Mouse (Mus musculus) forebrain, embryonic 12.5 days (tissue): ENCODE results near the gene Acbd6. TPM values are rescaled to one million over a fixed set of nuclear protein-coding genes. Genes with fewer than 3 reads are reported as not detected.

Experiments used
- ATAC-seq: fragments of 200-750 bp; cut with Nextera tagmentation; 2 replicates; pipeline ENCODE4 v1.8.0; 2017; ENCODE audit warnings: moderate TSS enrichment; ENCODE audit not compliant: low FRiP score
- H3K27ac ChIP-seq: fragments of 300-500 bp; sonication (generic); 2 replicates; pipeline ENCODE4 v1.5.1; 2016; ENCODE audit warnings: mild to moderate bottlenecking
- H3K27me3 ChIP-seq: fragments of 300-500 bp; sonication (generic); 2 replicates; pipeline ENCODE4 v1.6.1; 2016; ENCODE audit warnings: mild to moderate bottlenecking
- H3K36me3 ChIP-seq: fragments of 300-500 bp; sonication (generic); replicated peaks from 2 replicates; pipeline ENCODE4 v1.6.1; 2016; ENCODE audit warnings: mild to moderate bottlenecking
- H3K4me1 ChIP-seq: fragments of 300-500 bp; sonication (generic); 2 replicates; pipeline ENCODE4 v1.6.1; 2016
- H3K4me2 ChIP-seq: fragments of 300-500 bp; sonication (generic); 2 replicates; pipeline ENCODE4 v1.6.1; 2016; ENCODE audit warnings: mild to moderate bottlenecking, moderate library complexity
- H3K4me3 ChIP-seq: fragments of 300-500 bp; sonication (generic); replicated peaks from 2 replicates; pipeline ENCODE4 v1.5.1; 2016; ENCODE audit warnings: mild to moderate bottlenecking
- H3K9ac ChIP-seq: fragments of 300-500 bp; sonication (generic); 2 replicates; pipeline ENCODE4 v1.6.1; 2016; ENCODE audit warnings: mild to moderate bottlenecking
- H3K9me3 ChIP-seq: fragments of 300-500 bp; sonication (generic); 2 replicates; pipeline ENCODE4 v1.6.1; 2016
- WGBS: fragments of 180-500 bp; shearing (Covaris S2); methylation state at CpG from one replicate; pipeline ENCODE4 v1.1.7; 2016; 5-methylcytosine and 5-hydroxymethylcytosine counted together
- polyA plus RNA-seq: library from polyadenylated mRNA; unstranded; fragments of >200 nt; fragmentation: Nextera tagmentation; extraction: Ambion mirVana; gene quantifications from 2 replicates; pipeline ENCODE4 v1.2.1, GENCODE M21; 2016

Gene Acbd6
- polyA plus RNA-seq, 1 experiment from 2014 or later = 86.8 TPM

DNA sequence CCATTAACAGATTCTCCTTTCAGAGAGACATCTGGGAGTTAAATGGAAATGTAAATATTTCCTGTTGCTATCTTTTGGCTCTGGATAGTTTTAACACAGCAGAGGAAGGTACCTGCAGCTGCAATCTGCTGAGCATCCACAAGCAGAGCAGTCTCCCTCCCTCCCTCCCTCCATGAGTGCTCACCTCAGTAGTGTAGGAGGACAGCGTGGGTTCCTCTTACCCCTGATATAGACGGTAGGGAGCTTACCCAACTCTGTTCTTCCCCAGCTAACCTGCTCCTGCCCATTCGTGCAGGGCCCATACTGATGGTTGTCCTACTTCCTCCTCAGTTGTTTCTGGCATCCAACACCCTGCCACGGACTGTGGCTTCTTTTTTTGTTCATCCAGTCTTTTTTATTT, 50.6 kb downstream of the Acbd6 start:
- 67% methylated on average over 4 of the region's 4 CpGs for WGBS
- Histone ChIP-seq H3K27me3 (no peaks in the 10 kb centered on the region), H3K27ac (no peak overlapping the region)

GRCm38 (mm10) chr1:155614426-155614825, 56.5 kb downstream of the Acbd6 start:
- Histone ChIP-seq H3K4me3 (no peak overlapping the region), H3K9me3 (no peaks in the 10 kb centered on the region), H3K27ac (no peak overlapping the region), H3K36me3 (no peaks in the 10 kb centered on the region), H3K9ac (no peak overlapping the region), H3K4me2 (no peak overlapping the region), H3K4me1 (no peaks in the 10 kb centered on the region), H3K27me3 (no peaks in the 10 kb centered on the region)
- WGBS = 54% methylated on average over 2 of the region's 2 CpGs
- no peak for ATAC-seq

More for the DNA sequence above, 50.6 kb downstream of the Acbd6 start:
- no peak for ATAC-seq
- Histone ChIP-seq H3K4me2 (no peak overlapping the region), H3K9ac (no peak overlapping the region), H3K36me3 (no peaks in the 10 kb centered on the region), H3K9me3 (no peaks in the 10 kb centered on the region), H3K4me3 (no peak overlapping the region), H3K4me1 (peaks cover 19% of the 10 kb centered on the region)

GRCm38 (mm10) chr1:155621075-155621474, 63.2 kb downstream of the Acbd6 start:
- Histone ChIP-seq H3K4me3 (no peak overlapping the region), H3K36me3 (peaks cover 2% of the 10 kb centered on the region; the same call in 1 of the 2 replicates), H3K4me1 (no peaks in the 10 kb centered on the region), H3K4me2 (no peak overlapping the region), H3K9ac (no peak overlapping the region), H3K9me3 (no peaks in the 10 kb centered on the region), H3K27ac (no peak overlapping the region), H3K27me3 (no peaks in the 10 kb centered on the region)
- 85% methylated on average over 6 of the region's 6 CpGs for WGBS
- no peak for ATAC-seq

- WGBS = 90% methylated on average over 8 of the region's 8 CpGs
- H3K27ac ChIP-seq = no peak overlapping the region
- no peaks in the 10 kb centered on the region for H3K27me3 ChIP-seq
- H3K4me2 ChIP-seq = no peak overlapping the region
- ATAC-seq = no peak
- H3K36me3 ChIP-seq = peaks cover 2% of the 10 kb centered on the region; the same call in 1 of the 2 replicates
- no peak overlapping the region for H3K4me3 ChIP-seq
- no peak overlapping the region for H3K9ac ChIP-seq
- no peaks in the 10 kb centered on the region for H3K4me1 ChIP-seq
- H3K9me3 ChIP-seq = no peaks in the 10 kb centered on the region
These were observed 65.3 kb downstream of the Acbd6 start for GRCm38 (mm10) chr1:155623192-155623591.

DNA sequence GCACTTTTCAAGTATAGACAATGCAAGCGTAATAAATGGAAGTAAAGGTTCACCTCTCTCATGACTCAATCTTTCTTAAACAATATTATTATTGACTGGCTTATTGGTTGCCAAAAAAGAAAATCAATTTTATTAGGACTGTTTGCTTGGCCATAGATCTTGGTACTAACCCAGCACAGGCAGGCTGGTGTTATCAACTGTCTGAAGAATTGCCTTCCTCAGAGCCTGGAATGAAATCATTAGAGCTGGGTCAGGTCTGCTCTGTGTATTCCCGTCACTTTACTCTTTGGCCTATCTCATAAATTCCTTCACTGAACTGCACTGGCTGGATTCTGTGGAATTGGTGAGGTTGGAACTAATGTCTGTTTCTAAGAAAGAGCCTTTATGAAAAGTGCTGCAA, 69.8 kb downstream of the Acbd6 start:
- no peak for ATAC-seq

DNA sequence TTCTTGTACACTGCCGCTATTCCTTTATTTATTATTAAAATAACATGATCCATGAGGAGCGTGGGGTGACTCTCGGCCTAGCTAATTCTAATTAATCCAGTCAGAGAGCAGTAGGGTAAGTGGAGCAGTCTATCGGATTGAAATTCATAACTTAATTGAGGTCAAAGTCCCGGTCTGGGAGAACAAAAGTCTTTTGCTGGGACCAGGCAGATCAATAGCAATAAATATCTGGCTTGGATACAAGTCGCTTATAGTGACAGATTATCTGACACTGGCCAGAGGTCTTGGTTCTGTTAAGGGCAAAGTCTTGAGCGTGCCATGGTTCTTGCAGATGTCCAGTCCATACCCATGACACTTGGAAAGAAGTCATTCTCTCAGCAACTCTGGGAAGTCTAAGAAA, 78.7 kb downstream of the Acbd6 start:
- Histone ChIP-seq H3K4me3 (no peak overlapping the region), H3K4me1 (no peaks in the 10 kb centered on the region), H3K36me3 (no peaks in the 10 kb centered on the region), H3K9ac (no peak overlapping the region), H3K4me2 (no peak overlapping the region), H3K27me3 (no peaks in the 10 kb centered on the region), H3K9me3 (no peaks in the 10 kb centered on the region), H3K27ac (no peak overlapping the region)
- ATAC-seq = no peak
- WGBS = 84% methylated on average over 7 of the region's 7 CpGs

More for the DNA sequence above, 69.8 kb downstream of the Acbd6 start:
- H3K4me2 ChIP-seq = no peak overlapping the region
- H3K36me3 ChIP-seq = peaks cover 2% of the 10 kb centered on the region; the same call in 1 of the 2 replicates
- H3K4me3 ChIP-seq = no peak overlapping the region
- H3K9me3 ChIP-seq = no peaks in the 10 kb centered on the region
- no peaks in the 10 kb centered on the region for H3K4me1 ChIP-seq
- no peak overlapping the region for H3K27ac ChIP-seq
- no peak overlapping the region for H3K9ac ChIP-seq
- WGBS = 92% methylated on average over 2 of the region's 2 CpGs
- H3K27me3 ChIP-seq = no peaks in the 10 kb centered on the region

DNA sequence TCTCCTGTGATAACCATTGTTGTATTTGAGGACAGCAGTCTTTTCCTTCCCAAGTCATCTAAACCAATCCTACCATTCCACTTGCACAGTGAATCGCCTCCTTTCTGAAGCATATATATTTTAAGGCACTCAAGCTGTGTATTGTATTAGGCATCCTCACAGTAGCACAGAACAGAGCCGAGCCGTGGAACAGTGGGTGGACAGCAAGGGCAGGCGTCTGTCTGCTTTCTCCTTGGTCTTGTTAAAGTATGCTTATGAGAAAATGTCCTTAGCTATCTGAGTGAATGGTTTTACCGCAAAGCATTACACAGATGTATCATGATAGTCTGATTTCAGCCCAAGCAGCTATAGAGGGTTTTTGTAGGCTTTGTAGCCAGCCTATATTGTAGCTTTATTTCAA, 87.9 kb downstream of the Acbd6 start:
- Histone ChIP-seq H3K27me3 (no peaks in the 10 kb centered on the region), H3K4me1 (peaks cover 19% of the 10 kb centered on the region), H3K4me3 (no peak overlapping the region), H3K9me3 (no peaks in the 10 kb centered on the region), H3K9ac (no peak overlapping the region), H3K4me2 (no peak overlapping the region), H3K36me3 (no peaks in the 10 kb centered on the region), H3K27ac (no peak overlapping the region)
- 81% methylated on average over 5 of the region's 5 CpGs for WGBS
- no peak for ATAC-seq

DNA sequence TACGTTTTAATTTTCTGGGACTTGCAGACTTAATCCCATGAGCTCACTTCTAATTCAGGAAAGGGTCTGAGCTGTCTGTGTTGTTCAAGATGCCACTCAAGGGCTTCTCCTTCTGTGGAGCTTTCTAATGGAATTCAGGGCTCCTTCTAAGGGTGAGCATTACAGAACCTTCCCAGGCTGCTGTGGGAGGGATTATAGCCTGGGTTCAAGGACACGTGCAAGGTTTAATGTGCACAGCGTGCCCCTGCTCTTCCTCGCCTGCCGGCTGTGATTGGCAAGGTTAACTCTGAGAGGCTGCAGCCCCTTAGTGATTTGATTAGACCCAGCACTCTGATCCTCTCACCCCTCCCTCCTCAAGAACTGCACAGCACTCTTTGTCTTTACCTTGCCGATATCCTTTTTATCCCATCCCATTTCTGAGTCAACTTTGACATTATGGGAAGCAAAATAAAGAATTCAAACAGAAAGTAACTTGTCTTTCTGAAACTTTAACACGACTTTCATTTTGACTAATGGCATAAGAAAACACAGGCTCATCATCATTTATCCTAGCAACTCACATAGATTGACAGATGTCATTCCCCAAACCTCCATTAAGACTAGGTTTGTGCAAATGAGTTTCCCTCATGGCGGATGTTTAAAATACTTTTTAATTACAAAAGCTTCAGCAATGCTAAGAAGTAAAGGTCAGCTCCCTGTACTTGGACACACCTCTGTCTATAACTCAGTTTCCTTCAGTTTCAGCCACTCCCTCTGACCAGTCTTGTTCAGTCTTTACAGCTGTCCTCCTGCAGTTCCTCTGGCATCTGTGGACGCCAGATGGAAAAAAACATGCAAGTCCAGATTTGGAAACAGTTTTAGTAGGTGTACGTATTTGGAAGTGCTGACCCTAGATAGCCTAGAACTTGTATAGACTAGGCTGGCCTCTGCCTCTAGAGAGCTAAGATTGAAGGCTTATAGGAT, 88.7 kb downstream of the Acbd6 start:
- no peak overlapping the region for H3K4me3 ChIP-seq
- H3K9ac ChIP-seq = no peak overlapping the region
- 37% methylated on average over 10 of the region's 10 CpGs for WGBS
- no peak overlapping the region for H3K4me2 ChIP-seq
- H3K36me3 ChIP-seq = no peaks in the 10 kb centered on the region
- peak; percentile 58 for ATAC-seq
- H3K27ac ChIP-seq = no peak overlapping the region
- H3K27me3 ChIP-seq = no peaks in the 10 kb centered on the region
- no peaks in the 10 kb centered on the region for H3K9me3 ChIP-seq
- peaks cover 19% of the 10 kb centered on the region for H3K4me1 ChIP-seq

DNA sequence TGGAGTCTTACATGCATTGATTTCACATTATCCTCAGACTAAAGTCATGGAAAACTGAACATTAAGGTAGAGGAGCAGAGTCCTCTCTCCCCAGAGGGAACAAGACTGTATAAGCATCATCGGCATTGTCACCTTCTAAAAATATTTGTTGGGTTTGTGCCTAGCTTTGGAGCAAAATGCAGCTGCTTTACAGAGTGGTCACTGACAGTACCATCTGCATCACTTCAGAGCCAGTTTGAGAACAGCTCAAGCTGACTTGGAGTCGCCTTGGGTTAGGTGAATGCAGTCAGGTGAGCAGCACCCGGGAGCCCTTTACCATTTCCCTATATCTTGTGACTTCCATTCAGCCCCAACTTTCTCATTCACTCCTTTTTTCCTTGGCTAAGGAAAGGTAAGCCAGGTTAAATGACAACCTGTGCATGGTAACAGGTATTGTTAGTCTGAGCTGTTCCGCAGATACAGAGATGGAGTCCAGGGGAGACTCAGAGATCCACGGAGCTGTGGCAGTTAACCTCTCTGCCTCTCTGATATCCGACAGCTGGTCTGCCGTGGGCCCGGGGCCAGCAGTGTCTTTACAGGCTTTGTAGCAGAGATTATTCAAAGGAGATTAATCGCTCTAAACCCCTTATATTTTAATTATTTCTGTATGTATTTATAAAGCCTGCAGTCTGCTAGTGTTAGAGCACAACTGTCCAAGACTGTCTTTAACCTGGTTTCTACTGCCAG, 92.4 kb downstream of the Acbd6 start:
- no peak for ATAC-seq
- H3K4me2 ChIP-seq = no peak overlapping the region
- no peak overlapping the region for H3K27ac ChIP-seq
- H3K9ac ChIP-seq = no peak overlapping the region
- no peak overlapping the region for H3K4me3 ChIP-seq
- WGBS = 72% methylated on average over 9 of the region's 9 CpGs
- no peaks in the 10 kb centered on the region for H3K9me3 ChIP-seq
- H3K36me3 ChIP-seq = no peaks in the 10 kb centered on the region
- peaks cover 26% of the 10 kb centered on the region for H3K4me1 ChIP-seq
- no peaks in the 10 kb centered on the region for H3K27me3 ChIP-seq

DNA sequence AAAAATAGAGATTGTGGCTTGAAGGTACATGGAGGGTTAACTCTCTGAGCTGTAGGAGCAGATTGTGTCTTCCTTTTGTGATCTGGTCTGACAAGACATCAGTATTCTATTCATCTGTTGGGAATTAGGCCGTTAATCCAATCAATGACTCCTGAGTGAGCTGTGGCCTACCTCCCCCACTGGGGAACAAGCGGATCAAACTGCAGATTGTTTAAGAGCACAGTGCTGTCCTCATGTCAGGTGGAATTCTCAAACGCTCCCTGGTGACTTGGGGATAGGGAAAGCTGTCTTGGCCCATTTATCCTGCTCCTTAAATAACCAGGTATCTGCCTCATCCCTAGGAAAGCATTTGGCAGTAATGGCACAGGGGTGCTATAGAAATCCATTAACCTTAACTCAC, 97.0 kb downstream of the Acbd6 start:
- no peaks in the 10 kb centered on the region for H3K36me3 ChIP-seq
- H3K4me1 ChIP-seq = peaks cover 9% of the 10 kb centered on the region; the same call in 1 of the 2 replicates
- H3K9ac ChIP-seq = no peak overlapping the region
- no peak overlapping the region for H3K4me2 ChIP-seq
- no peak overlapping the region for H3K27ac ChIP-seq
- no peaks in the 10 kb centered on the region for H3K27me3 ChIP-seq
- H3K9me3 ChIP-seq = no peaks in the 10 kb centered on the region
- H3K4me3 ChIP-seq = no peak overlapping the region
- 4% methylated on average over 3 of the region's 3 CpGs for WGBS
- no peak for ATAC-seq

DNA sequence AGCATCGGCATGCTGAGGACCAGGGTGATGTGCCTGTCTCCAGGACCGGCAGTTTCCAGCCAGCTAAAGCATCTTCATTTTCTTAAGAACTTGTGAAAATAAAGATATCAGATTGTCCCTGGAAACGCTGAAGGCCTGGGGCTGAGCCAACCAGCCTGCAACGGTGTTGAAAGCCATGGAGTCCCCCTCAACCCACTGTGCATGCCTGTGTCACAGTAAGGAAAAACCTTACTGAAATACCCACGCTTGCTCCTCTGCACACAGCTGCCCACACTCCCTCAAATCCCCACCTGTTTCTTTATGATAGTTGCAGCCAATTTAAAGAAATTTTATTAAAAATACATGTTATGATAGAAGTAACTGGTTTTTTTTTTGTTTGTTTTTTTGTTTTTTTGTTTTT, 98.4 kb downstream of the Acbd6 start:
- Histone ChIP-seq H3K27me3 (no peaks in the 10 kb centered on the region), H3K9me3 (no peaks in the 10 kb centered on the region), H3K4me2 (no peak overlapping the region), H3K4me3 (no peak overlapping the region), H3K4me1 (peaks cover 9% of the 10 kb centered on the region; the same call in 1 of the 2 replicates), H3K9ac (no peak overlapping the region), H3K27ac (no peak overlapping the region), H3K36me3 (no peaks in the 10 kb centered on the region)
- no peak for ATAC-seq
- WGBS = 67% methylated on average over 5 of the region's 5 CpGs

GRCm38 (mm10) chr1:155663994-155664393, 106.1 kb downstream of the Acbd6 start:
- no peak overlapping the region for H3K4me3 ChIP-seq
- no peak for ATAC-seq
- WGBS = 87% methylated on average over 5 of the region's 5 CpGs
- no peak overlapping the region for H3K9ac ChIP-seq
- H3K9me3 ChIP-seq = no peaks in the 10 kb centered on the region
- H3K36me3 ChIP-seq = no peaks in the 10 kb centered on the region
- no peaks in the 10 kb centered on the region for H3K4me1 ChIP-seq
- H3K27ac ChIP-seq = no peak overlapping the region
- H3K4me2 ChIP-seq = no peak overlapping the region
- no peaks in the 10 kb centered on the region for H3K27me3 ChIP-seq
